Mouse (Mus musculus): ENCODE results near the gene Zfp219.
A peak's percentile ranks its signal among the peaks of the same experiment; 100 is the strongest.

The Zfp219 gene

DNA sequence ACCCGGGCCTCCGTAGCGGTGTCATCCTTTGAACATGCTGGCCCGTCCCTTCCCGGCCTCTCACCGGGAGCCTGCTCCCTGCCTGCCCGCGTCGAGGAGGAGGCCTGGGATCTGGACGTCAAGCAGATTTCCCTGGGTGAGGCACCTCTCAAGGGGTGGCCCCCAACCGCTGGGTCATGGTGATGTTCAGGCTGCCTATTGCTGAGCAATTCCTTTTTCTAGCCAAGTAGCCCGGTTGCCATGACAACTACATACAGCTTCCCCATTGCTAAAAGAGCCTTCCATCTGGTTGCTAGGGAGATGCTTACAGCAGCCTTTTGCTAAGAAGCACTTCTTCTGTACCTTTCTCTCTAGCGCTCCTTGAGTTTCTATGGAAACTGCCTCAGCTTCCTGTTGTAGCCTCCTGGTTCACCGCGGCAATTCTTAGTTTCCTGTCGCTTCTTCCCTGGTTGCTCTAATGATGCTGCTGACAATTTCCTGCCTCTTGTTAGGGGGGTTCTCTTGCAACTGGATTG is 16.5 kb downstream of the Zfp219 start:
- no peak for DNase-seq (ENCODE audit: low spot score in 2 of 2)

DNA sequence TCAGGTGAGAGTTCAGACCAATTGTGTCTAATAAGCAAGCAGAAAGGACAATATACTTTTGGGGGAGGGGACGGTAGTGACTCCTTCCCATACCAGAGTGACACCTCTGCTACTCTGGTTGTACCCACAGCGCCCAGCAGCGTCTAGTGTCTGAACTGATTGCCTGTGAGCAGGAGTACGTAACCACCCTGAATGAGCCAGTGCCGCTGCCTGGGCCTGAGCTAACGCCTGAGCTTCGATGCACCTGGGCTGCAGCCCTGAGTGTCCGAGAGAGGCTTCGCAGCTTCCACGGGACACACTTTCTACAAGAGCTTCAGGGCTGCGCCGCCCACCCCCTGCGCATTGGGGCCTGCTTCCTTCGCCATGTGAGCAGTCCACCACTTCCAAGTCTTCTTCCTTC is 23.1 kb downstream of the Zfp219 start:
- DNase-seq (ENCODE audit: low spot score in 2 of 2) = peak in 1 of 2 experiments; percentile 59

DNA sequence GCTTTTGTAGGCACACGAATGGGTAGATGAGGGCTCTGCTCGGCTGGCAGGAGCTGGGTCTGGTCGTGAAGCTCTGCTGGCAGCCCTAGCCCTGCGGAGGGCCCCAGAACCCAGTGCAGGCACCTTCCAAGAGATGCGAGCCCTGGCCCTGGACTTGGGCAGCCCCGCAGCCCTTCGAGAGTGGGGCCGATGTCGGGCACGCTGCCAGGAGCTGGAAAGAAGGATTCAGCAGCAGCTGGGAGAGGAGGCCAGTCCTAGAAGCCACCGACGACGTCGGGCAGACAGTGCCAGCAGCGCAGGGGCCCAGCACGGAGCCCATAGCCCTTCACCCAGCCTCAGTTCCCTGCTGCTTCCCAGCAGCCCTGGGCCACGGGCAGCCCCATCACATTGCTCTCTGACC is 23.7 kb downstream of the Zfp219 start:
- DNase-seq (ENCODE audit: low spot score in 2 of 2) = peak in 1 of 2 experiments; percentile 64

DNA sequence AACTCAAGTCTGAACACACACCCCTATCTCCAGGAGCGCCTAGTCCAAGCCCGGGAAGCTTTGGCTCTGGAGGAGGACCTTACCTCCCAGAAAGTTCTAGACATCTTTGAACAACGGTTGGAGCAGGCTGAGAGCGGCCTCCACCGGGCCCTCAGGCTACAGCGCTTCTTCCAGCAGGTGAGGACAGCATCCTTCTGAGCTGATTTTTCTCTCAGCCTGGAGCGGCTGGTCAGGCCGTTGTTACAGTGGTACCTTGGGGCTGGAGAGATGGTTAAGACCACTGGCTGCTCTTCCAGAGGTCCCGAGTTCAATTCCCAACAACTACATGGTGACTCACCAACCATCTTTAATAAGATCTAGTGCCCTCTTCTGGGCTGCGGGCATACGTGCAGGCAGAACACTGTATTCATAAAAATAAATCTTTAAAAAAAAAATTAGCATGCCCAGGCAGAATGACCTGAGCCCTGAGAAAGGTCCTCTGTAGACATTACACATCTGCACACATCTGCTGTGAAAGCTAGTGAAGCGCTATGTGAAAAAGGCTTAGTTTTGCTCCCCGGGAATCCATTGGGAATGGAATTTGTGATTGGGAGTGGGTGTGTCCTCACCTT is 24.2 kb downstream of the Zfp219 start:
- peak in 1 of 2 experiments; percentile 56 for DNase-seq (ENCODE audit: low spot score in 2 of 2)

DNA sequence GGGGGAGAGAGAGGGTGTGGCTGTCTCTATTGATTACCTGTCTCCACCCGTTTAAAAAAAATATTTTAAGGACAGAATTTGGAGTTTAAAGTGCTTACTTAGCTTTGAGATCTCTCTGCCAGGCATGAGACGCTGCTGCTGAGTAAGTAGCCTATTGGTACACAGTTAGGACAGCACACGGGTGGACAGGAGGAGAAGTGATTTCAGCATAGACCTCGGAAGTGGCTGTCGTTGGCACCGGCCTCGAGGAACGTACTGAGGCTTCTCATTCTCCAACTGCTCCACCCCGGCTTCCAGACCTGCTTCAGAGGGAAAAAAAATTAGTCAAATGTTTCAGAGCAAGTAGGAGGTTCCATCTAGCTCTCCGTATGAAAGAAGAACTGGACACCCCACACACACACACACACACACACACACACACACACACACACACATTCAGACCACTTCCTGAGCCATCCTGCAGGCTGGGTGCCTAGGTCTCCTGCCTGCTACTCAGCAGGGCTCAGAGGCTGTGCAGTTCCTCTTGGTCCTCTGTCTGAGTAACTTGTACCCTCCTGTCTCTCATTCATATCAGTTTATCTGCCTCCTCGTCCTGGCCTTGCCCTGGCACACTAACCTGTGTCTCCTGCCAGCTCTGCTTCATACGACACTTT is 25.2 kb downstream of the Zfp219 start:
- DNase-seq (ENCODE audit: low spot score in 2 of 2) = no peak

DNA sequence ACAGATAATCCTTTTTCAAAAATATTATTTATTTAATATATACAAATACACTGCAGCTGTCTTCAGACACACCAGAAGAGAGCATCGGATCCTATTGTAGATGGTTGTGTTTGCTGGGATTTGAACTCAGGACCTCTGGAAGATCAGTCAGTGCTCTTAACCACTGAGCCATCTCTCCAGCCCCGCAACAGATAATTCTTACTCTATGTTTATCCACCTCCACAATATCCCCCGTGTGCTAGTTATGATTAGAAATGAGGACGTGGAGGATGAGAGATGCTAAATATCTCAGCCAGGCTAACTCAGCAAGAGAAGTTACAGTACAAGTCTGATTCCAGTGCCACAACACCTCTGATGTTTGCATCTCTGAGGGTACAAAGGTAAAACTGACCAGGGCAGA is 26.1 kb downstream of the Zfp219 start:
- DNase-seq (ENCODE audit: low spot score in 2 of 2) = no peak

DNA sequence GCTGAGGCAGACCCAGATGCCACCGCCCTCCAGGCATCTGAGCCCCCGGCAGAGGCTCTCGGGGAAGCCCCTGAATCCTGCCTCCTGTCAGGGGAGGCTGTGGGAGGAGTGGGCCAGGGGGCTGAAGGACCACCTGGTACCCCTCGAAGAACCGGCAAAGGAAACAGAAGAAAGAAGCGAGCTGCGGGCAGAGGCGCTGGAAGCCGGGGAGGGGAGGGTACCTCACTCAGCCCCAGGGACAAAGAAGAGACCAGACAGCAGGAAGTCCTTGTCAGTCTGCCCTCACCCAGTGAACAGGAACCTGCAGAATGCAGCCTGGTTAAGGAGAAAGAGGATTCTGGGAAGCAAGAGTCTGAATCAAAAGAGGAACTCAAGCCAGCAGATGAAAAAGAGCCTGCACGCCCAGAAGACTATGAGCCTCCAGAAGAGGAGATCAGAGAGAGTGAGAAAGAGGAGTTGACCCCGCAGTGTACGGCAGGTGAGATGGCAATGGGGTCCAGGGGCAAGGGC is 31.0 kb downstream of the Zfp219 start:
- no peak for DNase-seq (ENCODE audit: low spot score in 2 of 2)

DNA sequence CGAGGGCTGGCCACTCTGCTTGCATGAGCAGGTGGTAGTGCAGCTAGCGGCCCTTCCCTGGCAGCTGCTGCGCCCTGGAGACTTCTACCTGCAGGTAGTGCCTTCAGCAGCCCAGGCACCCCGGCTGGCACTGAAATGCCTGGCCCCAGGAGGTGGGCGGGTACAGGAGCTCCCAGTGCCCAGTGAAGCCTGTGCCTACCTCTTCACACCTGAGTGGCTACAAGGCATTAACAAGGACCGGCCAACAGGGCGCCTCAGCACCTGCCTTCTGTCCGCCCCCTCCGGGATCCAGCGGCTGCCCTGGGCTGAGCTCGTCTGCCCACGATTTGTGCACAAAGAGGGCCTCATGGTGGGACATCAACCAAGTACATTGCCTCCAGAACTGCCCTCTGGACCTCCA is 31.8 kb downstream of the Zfp219 start:
- DNase-seq (ENCODE audit: low spot score in 2 of 2) = peak in 1 of 2 experiments; percentile 63

DNA sequence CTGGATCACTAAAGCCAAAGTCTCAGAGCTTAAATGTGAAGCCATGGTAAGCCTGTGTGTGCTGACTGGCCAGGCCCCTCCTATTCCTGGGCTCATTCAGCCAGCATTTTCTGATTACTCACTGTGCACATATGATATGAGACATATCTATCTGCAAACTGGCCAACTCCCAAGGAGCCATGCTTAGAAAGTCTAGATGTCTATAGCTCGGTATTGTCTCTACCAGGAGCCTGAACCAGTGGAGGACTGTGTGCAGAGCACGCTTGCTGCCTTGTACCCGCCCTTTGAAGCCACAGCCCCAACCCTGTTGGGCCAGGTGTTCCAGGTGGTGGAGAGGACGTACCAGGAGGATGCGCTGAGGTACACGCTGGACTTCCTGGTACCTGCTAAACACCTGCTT is 33.4 kb downstream of the Zfp219 start:
- DNase-seq (ENCODE audit: low spot score in 2 of 2) = no peak

DNA sequence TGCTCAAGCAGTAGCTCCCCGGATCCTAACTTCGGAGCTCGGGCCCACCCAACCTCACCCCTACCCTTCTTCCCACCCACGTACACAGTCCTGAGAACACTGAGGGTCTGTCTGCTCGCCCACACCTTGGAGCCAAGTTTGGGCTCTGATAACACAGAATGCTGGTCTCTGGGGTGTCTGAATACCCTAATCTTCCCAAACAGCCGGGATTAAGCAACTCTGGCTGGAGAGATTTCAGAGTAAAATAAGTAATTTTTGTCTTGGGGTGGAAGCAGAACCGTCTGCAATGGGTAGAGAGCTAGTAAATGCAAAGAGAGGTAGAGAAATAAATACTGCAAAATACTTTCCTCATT is 34.4 kb downstream of the Zfp219 start:
- DNase-seq (ENCODE audit: low spot score in 2 of 2) = no peak

DNA sequence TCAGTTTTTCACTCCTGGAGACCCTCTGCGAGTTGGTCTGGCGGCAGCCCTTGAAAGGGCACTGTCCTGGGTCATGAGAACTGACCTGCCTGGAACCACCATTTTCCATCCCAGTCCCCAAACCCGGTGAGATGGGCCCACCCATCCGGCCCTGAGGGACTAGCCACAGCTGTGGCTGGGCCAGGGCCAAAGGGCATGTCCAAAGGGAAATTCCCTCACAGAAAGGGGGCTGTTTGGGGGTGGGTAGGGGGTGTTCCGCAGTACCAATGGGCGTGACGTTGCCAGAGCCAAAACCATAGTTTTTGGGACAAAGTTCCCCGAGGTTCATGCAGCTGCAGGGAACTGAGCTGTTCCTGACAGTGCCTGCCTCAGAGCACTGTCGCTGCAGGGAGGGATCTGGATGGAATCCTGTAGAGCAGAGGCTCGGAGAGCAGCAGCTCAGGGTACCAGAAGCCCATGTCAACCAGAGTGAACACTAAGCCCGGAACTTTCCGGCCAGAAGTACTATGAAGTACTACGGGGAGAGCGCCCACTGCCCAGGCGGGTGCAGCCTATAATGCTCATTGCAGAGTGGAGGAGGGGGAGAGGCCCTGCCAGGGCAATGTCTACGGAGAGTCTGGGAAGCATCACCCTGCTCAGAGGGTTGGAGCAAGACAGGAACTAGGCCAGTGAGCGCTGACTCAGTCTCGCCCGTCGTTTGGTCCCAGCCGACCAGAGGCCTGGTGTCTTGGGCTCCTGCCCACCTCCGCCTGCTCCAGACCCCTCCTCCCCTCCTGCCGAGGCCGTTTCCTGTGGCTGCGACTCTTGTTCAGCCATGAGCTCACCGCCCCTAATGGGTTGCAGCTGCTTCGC is 35.0 kb downstream of the Zfp219 start:
- DNase-seq (ENCODE audit: low spot score in 2 of 2) = peak in 1 of 2 experiments; percentile 75

DNA sequence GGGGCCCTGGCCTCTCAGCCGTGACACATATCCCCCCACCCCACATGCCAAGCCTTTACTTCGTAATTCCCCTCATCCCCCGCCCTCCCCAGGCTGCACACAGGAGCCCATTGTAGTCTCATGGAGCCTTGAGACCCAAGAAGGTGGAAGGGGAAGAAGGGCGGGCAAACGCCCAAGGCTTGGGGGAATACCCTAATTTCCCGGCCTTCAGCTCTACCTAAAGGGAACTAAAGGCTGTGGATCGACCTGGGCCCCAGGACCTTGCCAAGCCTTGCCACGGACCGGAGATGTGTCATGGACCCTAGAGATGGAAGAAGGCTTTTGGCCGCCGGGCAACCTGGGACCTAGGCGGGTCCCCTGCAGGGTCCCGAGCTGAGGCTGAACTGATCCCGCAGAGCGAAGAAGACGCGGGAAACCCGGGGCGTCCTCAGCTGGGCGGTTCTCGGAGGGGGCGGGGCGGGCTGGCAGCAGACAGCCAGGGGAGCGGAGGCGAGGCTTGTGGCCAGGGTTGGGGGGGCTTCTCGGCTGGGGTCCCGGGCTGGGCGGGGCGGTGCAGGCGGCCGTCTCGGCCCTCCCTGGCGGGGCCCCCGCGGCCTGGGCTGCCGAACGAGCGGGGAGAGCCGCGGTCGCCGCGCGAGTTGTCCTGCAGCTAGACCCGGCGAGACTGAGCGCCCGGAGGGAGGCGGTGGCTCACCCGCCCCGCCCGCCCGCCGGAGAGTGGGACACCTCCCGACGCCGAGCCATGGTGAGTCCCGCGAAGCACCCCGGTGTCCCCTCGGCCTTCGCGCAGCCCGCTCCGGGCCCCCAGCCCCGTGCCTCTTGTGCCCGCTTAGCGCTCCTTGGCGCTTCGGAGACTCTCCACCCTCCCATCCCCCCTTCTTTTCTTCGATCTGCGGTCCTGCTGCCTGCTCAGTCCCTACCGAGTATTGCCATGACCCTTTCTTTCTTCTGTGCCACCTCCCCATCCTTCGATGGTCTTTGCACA is 36.0 kb downstream of the Zfp219 start, which contains the start of gene Arhgef40:
TSS of gene Arhgef40 (plus strand) at position 473 of the 985 bp plus-strand sequence.
- DNase-seq (ENCODE audit: low spot score in 2 of 2) = peak; percentile 75 to 89

DNA sequence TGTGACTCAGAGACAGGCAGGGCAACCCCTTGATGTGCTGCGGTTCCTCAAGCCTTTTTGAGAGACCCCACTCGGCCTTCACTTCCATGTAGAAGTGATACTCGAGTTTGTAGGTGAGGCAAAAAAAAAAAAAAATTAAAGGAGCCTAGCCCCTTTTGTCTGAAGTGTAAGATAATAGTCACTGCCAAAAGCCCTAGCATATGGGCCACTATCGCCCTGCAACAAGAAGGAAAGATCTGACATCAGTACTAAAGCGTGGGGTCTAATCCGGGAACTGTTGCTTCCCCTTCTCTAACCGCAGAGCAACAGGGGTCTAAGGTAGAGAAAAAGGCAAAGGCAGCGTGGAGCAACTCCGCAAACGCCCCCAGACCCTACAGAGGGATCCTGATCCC is 36.7 kb downstream of the Zfp219 start:
- DNase-seq (ENCODE audit: low spot score in 2 of 2) = no peak

DNA sequence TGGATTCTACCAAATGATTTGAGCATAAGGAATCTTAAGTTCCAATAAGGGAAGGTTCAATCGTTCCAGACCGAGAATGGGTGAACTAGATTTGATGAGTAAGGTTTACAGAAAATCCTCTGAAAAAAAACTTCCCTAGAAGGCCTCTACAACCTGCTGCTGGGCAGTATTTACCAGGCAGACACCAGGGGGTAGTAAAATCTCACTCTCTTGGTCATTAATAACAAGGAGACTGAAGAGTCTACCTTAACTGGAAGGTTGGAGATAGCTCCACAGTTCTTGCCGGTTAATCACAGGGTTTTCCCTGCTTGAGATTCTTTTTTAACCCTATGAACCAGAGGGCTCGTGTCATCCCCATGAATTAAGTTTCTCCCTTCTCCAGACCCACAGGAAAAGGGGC is 37.3 kb downstream of the Zfp219 start:
- no peak for DNase-seq (ENCODE audit: low spot score in 2 of 2)

DNA sequence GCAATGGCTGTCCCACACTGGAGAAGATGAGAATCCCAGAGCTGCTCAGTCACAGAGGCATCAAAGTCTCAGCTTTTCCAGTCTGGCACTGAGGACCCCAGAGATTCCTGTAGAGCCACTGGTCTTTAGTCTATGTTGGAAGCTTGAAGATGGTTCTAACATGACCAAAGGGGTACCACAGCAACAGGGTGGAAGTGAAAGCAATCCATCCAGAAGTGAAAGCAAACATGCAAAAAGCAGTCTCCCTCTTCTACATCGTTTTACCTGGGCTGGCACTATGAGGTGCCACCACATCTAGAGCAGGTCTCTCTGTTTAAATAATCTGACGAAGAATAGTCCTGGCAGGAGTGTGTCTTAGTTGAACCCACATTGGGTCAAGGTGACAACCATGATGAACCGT is 41.3 kb downstream of the Zfp219 start:
- no peak for DNase-seq (ENCODE audit: low spot score in 2 of 2)

DNA sequence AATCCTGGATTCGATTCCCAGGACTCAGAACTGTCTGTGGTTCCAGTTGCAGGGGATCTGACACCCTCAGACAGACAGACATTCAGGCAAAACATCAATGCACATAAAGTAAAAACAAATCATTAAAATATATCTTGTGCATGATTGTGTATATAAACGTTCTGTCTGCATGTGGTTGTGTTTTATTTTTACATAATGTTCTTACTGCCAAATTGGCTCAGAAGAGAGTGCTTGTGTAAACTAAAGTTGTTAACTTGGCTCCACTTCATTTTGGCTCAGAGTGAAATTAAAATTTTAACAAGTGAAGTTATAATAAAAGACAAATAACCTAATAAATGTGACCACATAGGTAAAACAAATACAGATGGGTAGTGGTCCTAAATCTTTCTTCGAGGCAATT is 53.1 kb downstream of the Zfp219 start:
- DNase-seq (ENCODE audit: low spot score in 2 of 2) = no peak

DNA sequence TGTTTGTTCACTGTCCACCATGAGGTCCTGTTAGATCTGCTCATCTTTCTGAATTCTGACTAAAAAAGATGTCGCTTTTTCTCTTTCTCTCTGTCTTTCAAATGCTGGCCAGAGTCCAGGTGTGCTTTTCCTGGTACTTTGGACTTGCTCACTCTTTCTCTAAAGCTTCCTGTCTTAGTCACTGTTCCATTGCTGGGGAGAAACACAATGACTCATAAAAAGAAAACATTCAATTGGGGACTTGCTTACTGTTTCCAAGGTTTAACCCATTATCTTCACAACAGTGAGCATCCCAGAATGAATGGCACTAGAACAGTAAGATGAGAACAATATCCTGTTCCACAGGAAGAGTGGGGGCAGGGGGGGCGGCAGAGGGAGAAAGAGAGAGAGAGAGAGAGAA is 60.2 kb downstream of the Zfp219 start:
- DNase-seq (ENCODE audit: low spot score in 2 of 2) = no peak
